Mouse (Mus musculus): ENCODE measurements around the gene Nhlh2.

The Nhlh2 gene

DNA sequence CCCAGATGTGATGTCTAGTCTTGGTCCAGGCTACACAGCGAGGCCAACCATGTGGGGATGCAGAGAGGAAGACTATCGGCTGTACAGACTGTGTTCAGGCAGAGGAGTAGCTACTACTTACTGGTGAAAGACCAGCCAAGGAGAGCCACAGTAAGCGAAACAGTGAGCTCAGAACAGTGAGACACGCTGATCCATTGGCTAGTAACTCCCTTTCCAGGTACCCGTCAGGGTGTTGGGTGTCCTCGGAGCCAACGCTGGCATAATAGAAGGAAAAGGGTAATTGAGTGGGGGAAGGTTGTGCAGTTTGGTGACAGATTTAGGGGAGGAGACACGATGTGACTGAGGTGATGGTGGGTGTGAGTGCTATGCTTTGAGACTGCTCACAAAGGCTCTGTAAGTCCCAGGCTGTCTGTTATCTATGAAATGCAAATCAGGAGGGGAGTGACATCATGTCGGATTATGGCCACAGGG lies 15.1 kb downstream of the Nhlh2 start:
- DNase-seq (ENCODE audit: extremely low read depth, insufficient read length, low spot score): no peak

DNA sequence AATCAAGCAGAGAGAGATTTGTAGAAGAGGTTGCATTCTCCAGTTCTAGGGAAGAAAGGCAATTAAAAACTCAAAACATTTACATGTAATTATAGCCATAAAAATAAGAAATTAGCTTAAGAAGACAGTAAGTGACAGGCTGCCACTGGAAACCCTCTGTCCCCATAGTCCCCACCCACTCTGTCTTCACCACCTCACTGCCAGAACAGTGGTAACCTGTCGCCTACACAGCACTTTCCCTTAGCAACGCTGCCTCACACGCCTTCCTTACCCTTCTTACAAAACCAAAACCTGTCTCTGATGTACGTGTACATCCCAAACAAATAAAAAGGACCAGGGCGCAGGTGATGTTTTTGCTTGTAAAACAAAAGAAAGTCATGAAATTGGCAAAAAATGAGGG lies 15.8 kb downstream of the Nhlh2 start:
- no peak for DNase-seq (ENCODE audit: extremely low read depth, insufficient read length, low spot score)

DNA sequence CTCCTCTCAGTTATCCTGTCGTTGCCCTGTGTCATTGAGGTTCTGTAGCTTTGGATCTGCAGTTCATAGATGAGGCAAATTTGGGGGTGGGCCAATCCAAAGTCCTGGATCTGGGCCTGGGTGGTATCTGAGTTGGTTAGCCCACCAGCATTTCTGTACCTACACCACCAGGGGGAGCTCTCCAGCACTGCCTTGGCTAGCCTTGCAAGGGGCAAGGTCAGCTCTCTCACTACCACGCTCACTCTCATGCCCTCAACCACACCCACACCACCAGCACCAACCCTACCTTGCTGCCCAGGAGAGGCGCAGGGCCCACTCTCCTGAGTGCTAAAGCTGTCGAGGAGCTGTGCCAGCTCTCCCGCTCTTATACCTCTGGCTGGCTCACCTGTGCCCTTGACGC lies 18.0 kb downstream of the Nhlh2 start:
- peak; percentile 26 for DNase-seq (ENCODE audit: extremely low read depth, insufficient read length, low spot score)

DNA sequence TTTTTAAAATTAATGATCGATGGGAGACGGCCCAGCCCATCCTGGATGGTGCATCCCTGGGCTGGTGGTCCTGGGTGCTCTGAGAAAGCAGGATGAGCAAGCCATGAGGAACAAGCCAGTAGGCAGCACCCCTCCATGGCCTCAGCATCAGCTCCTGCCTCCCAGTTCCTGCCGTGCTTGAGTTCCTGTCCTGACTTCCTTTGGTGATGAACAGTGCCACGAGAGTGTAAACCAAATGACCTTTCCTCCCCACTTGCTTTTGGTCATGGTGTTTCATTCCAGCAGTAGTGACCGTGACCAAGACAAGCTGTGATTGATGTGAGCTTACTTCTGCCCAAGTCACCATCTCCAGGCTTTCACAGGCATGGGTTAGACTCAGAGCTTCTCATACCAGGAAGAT lies 27.9 kb downstream of the Nhlh2 start:
- DNase-seq (ENCODE audit: extremely low read depth, insufficient read length, low spot score): no peak

DNA sequence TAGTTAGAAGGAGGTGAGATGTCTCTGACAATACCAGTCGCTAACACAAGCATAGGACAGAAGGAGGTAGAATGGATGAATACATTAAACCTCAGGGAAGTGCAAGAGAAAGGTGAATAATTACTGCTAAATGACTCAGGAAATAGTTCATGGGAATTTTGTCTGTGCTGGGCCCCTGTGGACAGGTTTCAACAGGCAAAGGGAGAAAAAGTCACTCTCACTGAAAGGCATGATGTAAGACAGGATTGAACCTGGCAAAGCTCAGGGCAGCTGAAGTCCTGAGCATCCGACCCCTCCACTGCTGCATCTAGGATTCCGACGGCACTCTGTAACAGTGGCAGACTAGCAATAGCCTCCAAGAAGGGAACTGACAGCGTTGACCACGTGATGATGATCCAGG lies 28.7 kb downstream of the Nhlh2 start:
- no peak for DNase-seq (ENCODE audit: extremely low read depth, insufficient read length, low spot score)

DNA sequence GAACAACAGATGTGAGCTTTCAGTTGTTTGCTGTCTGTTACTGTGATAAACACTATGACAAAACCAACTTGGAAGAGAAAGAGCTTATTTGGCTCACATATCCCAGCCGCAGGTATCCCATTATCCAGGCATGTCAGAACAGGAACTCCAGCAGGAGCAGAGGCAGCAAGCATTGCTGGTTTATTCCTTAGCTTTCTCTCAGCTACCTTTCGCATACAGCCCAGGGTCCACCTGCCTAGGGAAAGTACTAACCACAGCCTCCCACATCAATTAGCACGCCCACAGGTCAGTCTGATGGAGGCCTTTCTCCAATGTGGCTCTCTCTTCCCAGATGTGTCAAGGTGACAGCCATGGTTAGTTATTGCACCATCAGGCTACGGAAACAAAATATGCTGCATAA lies 31.8 kb downstream of the Nhlh2 start:
- no peak for DNase-seq (ENCODE audit: extremely low read depth, insufficient read length, low spot score)

DNA sequence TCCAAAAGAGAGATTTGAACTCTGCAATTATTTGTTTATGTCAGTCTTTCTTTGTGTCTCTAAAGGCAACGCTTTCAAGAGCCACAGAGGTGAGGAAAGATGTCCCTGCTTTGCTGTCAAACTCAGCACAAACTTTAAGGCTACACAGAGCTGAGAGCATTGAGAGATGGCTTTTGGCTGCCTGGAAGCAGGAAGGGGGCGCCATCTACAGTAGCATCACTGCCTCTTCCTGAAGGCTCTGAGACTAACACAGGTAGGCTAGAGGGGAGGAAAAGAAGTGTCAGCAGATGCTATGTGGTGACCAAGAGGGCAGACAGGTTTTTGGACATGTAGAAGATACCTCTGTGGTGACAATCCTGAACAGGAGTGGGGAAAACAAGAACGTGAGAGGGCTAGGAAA lies 35.2 kb downstream of the Nhlh2 start:
- no peak for DNase-seq (ENCODE audit: extremely low read depth, insufficient read length, low spot score)

DNA sequence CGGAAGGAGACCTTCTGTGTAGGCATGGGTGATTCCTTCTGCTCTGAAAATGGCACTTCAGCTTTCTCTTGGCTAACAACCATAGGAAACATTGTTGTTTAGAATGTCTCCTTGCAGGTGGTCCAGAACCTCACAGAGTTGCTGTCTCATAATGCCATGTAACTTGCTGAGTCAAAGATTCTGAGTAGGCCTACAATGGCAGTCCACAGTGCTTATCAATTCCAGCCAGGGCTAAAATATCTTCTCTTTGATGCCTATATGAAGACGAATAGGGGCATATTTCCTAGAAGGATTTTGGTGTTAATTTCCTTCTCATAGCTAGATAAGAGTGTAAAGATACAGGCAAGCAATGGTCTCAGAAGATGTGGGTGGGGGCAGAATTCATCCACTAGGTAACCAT lies 37.7 kb downstream of the Nhlh2 start:
- DNase-seq (ENCODE audit: extremely low read depth, insufficient read length, low spot score): no peak

DNA sequence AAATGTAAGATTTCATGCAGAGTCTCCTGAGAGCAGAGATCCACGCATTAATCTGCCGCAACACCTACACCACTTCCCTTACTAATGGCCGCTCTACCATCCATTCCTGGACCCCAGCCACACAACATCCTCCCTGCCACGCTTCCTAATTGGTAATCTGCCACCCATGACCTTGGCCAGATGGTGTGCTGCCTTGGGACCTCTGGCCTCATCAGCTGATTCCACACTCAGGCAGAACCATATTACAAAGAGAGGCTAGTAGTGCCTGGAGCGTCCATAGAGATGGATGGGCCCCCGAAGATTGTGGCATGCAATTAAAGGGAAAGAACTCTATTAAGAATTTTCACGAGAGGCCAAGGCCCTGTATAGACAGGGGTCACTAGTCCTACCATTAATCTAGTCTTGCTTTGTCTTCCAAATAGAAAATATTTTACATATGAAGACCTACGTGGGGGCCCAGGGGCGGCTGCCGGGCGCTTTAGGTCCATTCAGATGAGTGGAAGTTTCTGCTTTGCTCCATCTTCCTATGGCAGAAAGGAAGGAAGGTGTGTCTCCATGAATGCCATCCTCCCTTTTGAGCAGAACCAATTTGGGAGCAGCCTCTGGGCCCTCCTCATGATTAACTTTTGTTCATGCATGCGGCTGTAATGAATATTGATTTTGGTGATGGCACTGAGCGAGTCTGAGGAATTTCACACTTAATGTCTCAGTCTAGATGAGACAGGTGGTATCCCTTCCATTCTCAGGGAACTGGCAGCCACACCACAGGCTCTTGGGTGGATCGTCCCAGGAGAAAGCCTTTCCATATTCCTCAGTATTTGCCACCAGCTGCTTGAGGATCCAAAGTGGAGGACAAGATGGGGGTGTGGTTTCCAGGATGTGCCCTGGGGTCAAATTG lies 39.6 kb downstream of the Nhlh2 start:
- DNase-seq (ENCODE audit: extremely low read depth, insufficient read length, low spot score): no peak

DNA sequence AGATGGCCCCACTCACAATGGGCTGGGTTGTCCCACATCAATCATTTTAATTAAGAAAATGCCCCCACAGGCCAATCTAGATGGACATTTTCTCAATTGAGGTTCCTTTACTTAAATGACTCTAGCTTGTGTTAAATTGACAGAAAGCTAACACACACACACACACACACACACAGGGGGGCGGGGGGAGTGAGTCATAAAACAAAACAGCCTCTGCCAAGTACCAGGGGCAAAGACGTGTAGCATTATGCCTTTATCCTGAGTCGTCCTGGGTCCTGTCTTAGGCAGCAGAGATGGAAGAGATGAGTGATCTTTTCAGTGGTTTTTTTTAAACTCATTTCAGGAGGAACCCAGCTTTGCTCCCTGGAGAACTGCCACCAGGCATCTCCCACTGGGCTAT lies 42.2 kb downstream of the Nhlh2 start:
- peak; percentile 47 for DNase-seq (ENCODE audit: extremely low read depth, insufficient read length, low spot score)

DNA sequence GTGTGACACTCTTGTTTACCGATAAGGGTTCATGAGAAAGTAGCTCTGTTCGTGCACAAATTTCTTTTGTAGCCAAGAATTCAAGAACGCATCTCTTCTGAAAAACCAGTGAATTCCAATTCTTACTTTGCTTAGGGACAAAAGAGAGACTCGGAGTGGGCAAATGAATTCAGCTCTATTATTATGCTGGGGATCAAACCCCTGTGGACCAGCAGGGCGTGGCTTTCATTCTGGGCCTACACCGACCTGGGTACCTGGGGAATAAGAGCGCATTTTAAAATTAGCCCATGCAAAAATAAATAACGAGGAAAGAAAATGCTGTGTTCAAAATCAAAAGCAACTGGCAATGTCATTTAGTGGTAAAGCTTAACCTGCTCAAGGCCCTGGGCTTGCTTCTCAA lies 43.4 kb downstream of the Nhlh2 start:
- DNase-seq (ENCODE audit: extremely low read depth, insufficient read length, low spot score): no peak

DNA sequence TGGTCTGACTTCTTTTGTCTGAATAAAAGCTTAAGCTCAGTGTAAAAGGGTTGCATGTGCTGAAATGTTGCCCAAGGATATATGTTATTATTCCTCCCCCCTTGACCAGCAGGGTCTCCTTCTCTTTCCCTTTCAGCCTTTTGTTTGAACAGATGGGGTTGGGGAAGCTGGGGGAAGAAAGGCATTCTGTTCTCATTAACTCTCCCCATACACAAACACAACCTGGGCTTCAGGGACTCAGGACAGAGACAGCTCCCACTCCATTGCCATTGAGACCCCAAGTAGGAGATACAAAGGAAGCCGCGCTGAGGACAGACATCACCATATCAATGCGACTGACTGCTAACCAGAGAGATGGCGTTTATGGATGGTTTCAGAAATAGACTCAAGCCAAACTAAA lies 46.0 kb downstream of the Nhlh2 start:
- DNase-seq (ENCODE audit: extremely low read depth, insufficient read length, low spot score): no peak

DNA sequence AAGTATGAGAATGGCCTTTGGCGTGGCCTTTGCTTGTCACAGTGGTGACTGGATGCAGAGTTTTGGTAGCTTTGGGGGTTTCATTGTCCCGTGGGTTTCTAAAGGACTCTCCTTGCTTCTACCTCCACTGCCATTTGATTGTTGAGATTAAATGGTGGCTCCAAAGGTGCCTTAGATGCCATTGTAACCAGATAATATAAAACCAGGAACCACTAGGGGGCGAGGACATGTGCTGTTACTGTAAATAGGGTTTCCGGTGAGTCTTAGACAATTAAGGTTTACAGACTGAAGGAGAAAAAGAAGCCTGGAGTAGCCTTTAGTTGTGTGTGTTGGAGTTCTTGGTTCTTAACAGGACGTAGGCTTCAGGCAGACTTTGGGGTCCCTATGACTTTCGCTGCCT lies 50.2 kb downstream of the Nhlh2 start:
- DNase-seq (ENCODE audit: extremely low read depth, insufficient read length, low spot score): no peak

DNA sequence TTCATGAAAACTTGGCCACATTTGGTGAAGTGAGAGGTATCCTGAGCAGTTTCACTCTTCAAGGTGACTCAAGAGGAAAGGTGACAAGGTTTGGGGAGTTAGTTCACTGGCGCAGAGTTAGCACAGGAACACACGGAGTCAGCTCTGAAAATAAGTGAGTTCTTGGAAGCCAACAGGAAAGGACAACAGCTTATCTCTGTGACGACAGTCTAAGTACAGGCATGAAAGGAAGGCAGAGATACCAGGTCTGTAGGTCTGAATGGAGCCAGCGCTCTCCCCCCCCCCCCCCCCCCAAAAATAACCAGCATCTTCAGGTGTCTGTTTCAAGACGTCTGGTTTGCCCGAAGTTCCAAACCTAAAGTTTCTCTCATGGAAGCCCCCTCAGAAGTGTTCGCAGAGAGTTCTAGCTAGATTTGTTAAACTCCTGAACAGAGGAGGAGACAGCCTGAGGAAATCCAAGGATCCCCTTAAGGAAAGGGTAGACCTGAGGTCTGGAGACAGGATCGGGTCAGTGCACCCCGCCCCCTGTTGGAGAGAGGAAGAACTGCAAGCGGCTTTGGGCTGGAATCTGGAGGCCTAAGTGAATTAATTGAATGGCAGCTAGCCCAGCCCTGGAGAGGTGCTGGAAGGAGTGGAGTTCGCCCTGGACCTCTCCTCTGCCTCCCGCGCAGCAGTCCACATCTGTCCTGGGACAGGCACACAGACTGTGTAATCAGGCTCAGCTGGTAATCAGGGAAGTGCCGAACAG lies 52.2 kb downstream of the Nhlh2 start:
- DNase-seq (ENCODE audit: extremely low read depth, insufficient read length, low spot score): peak; percentile 30

DNA sequence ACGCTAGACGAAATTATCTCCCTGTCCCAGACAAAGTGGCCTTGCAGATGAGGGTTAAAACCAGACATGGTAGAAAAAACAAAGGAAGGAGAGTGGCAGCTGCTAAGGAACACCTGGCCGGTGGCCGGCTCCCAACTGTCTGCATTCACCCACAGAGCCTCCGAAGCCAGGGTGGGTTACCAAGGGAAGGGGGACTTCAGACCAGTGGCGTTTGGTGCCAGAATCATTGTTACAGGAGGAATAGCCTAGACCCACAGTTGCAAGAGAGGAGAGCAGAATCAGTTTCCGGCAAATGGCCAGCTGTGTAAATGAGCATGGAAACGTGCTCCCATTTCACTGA lies 52.8 kb downstream of the Nhlh2 start:
- DNase-seq (ENCODE audit: extremely low read depth, insufficient read length, low spot score): no peak

DNA sequence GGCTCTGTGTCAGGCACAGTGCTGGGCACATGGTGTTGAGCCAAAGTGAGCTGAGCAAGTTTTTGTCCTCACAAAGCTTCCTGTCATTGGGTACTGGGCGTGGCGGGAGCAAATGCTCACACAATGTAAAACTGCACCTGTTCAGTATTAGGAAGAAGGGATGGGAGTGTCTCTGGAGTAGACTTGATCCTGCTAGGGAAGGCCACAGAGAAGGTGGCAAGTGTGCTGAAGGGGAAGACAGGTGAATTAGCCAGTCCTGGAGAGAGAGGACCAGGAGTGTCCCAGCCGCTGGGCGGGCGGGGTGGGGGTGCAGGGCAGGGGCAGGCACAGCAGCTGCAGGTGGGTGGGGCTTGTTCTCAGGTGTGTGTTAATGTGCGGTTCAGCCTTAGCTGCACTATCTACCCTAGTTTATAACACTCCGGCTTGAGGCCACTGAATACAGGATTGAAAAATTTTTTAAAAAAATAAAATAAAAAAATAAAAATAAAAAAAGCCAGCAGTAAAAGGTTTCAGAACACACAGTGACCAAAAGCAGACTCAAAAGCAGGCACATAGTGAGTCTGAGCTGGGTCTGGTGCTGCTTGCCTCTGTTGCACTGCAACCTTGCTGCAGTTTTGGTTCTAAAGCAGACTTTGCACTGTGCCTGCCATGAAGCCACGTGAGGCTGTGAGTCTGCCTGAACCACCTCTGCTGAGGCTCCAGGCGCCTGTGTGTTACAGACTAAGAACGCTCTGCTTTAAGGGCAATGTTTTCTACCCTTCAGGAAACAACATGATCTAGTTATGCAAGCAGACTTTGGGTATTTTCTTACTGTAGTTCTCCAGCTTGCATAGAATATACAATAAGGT lies 53.6 kb downstream of the Nhlh2 start:
- DNase-seq (ENCODE audit: extremely low read depth, insufficient read length, low spot score): no peak

DNA sequence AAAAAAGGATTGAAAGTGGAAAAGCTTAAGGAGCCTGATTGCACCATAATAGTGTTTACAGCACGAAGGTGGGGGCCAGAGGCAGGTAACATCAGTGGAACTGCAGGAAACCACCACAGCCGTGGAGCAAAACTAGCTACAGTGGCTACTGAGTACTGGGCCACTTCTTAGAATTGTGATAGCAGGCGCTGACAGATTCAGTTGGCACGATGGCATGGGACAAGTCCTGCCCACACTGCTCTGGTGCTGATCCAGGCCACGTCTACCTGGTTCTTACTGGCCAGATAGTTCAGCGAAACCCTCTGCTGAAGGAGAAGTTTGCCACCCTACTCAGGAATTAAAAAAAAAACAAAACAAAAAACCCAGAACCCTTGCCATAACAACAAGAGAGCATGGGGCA lies 54.7 kb downstream of the Nhlh2 start:
- DNase-seq (ENCODE audit: extremely low read depth, insufficient read length, low spot score): no peak

All from 3134 (cell line).